Comparison of ENCODE assay signal across 17 mouse cellular contexts in the genomic region with DNA sequence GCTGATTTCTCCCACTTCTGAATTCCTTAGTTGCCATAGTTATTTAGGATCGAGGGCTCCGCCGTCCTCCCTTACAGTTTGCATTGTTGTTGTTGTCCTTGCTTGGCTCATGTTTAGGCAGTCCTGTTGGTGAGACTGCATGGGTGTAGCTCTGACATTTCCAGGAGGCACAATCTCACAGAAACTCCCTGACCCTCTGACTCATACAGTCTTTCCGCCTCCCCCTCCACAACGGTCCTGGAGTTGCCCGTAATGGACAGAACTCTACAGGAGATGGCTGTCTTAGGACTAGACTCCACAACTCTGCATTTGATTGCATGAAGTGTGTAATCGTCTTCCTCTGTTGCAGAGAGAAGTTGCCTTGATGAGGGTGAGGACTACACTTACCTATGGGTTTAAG.
DNase-seq lines count a peak whose midpoint lies in the region; ATAC-seq lines count a peak whose summit lies in the region.
"Had no signal": no experiment of that assay in that cellular context is flagged by ENCODE, and none has a peak within 500 bp of the region (broad histone marks: within the 10 kb centered on the region; RNA-seq: fewer than 3 reads in every experiment).

No protein-coding gene starts in this region.

- no peak overlapping the region for H3K4me2 ChIP-seq in heart, embryonic 15.5 days
- H3K4me2 ChIP-seq in liver, embryonic 12.5 days: no peak overlapping the region
- no peak overlapping the region for H3K4me2 ChIP-seq in hindbrain, embryonic 14.5 days (replicated peaks)
- H3K4me2 ChIP-seq: embryonic facial prominence, embryonic 12.5 days; limb, embryonic 12.5 days; lung, embryonic 15.5 days; midbrain, embryonic 15.5 days had no signal

- 65% methylated on average over 7 of the region's 7 CpGs for WGBS in heart, embryonic 15.5 days
- WGBS in liver, embryonic 12.5 days (ENCODE audit: insufficient replicate concordance): 50% methylated on average over 7 of the region's 7 CpGs
- 97% methylated on average over 7 of the region's 7 CpGs for WGBS in hindbrain, embryonic 14.5 days

- peaks cover 7% of the 10 kb centered on the region for H3K36me3 ChIP-seq in heart, embryonic 15.5 days
- 0 out of 2 replicates have a peak, but pooled peaks cover 17% of the 10 kb centered on the region for H3K36me3 ChIP-seq in liver, embryonic 12.5 days
- H3K36me3 ChIP-seq in hindbrain, embryonic 14.5 days (replicated peaks; ENCODE audit: control insufficient read depth, insufficient read depth): peaks cover 30% of the 10 kb centered on the region
- H3K36me3 ChIP-seq: midbrain, embryonic 15.5 days had no signal

- intact Hi-C loops in heart, postnatal 10 days (cut with DNase I): loop anchor here (5.0 kb wide), 1 partner anchor 62 kb away; no protein-coding TSS in a partner anchor

- no peaks in the 10 kb centered on the region for H3K27me3 ChIP-seq in heart, embryonic 15.5 days
- H3K27me3 ChIP-seq in liver, embryonic 12.5 days (replicated peaks): peaks cover 7% of the 10 kb centered on the region; the same call in 1 of the 2 replicates
- no peaks in the 10 kb centered on the region for H3K27me3 ChIP-seq in hindbrain, embryonic 14.5 days (ENCODE audit: control insufficient read depth, insufficient read depth, low read length)
- H3K27me3 ChIP-seq: embryonic facial prominence, embryonic 12.5 days; limb, embryonic 12.5 days; lung, embryonic 15.5 days; midbrain, embryonic 15.5 days had no signal

- H3K4me3 ChIP-seq in heart, embryonic 15.5 days: no peak overlapping the region
- no peak overlapping the region for H3K4me3 ChIP-seq in liver, embryonic 12.5 days
- H3K4me3 ChIP-seq in hindbrain, embryonic 14.5 days (replicated peaks; ENCODE audit: low read length): no peak overlapping the region
- H3K4me3 ChIP-seq: embryonic facial prominence, embryonic 12.5 days; limb, embryonic 12.5 days; lung, embryonic 15.5 days; midbrain, embryonic 15.5 days had no signal

- no peaks in the 10 kb centered on the region for H3K9me3 ChIP-seq in heart, embryonic 15.5 days (replicated peaks)
- H3K9me3 ChIP-seq in liver, embryonic 12.5 days (replicated peaks): no peaks in the 10 kb centered on the region
- no peaks in the 10 kb centered on the region for H3K9me3 ChIP-seq in hindbrain, embryonic 14.5 days (ENCODE audit: control insufficient read depth, low read length)
- H3K9me3 ChIP-seq: embryonic facial prominence, embryonic 12.5 days; limb, embryonic 12.5 days; lung, embryonic 15.5 days; midbrain, embryonic 15.5 days had no signal

- H3K27ac ChIP-seq in heart, embryonic 15.5 days: peak overlapping the region; percentile 79
- peak overlapping the region; percentile 16; the same call in 1 of the 2 replicates for H3K27ac ChIP-seq in liver, embryonic 12.5 days
- no peak overlapping the region for H3K27ac ChIP-seq in hindbrain, embryonic 14.5 days
- H3K27ac ChIP-seq: embryonic facial prominence, embryonic 12.5 days; limb, embryonic 12.5 days; lung, embryonic 15.5 days; midbrain, embryonic 15.5 days had no signal

- peak; percentile 74 for DNase-seq in adrenal gland, adult 2 months
- DNase-seq in adrenal gland, adult 18-20 months (ENCODE audit: low spot score in 2 of 2): no peak
- no peak for DNase-seq in heart, postnatal 10 days
- peak; percentile 49 for DNase-seq in adrenal gland, adult 8-10 months
- DNase-seq in hindbrain, embryonic 14.5 days (ENCODE audit: low spot score): no peak
- no peak for DNase-seq in thymus, postnatal 14 days
- DNase-seq: cerebellum, adult 18-20 months; layer of hippocampus, adult 9-11 months; retina, postnatal 1 day; thymus, adult 18-20 months had no signal

- H3K9ac ChIP-seq in heart, embryonic 15.5 days: no peak overlapping the region
- no peak overlapping the region; the same call in 1 of the 2 replicates for H3K9ac ChIP-seq in liver, embryonic 12.5 days
- no peak overlapping the region for H3K9ac ChIP-seq in hindbrain, embryonic 14.5 days
- H3K9ac ChIP-seq: embryonic facial prominence, embryonic 12.5 days; limb, embryonic 12.5 days; lung, embryonic 15.5 days; midbrain, embryonic 15.5 days had no signal

- 0 out of 2 replicates have a peak, but pooled peaks have one; percentile 28 for ATAC-seq in heart, embryonic 15.5 days (replicated peaks; ENCODE audit: insufficient number of reproducible peaks, insufficient read depth, low FRiP score, low read depth)
- no peak for ATAC-seq in liver, embryonic 12.5 days
- ATAC-seq in hindbrain, embryonic 14.5 days (ENCODE audit: low FRiP score): no peak
- ATAC-seq: forebrain, embryonic 16.5 days; midbrain, embryonic 15.5 days had no signal

- H3K4me1 ChIP-seq in heart, embryonic 15.5 days (replicated peaks): peaks cover 32% of the 10 kb centered on the region
- H3K4me1 ChIP-seq in liver, embryonic 12.5 days: peaks cover 39% of the 10 kb centered on the region
- H3K4me1 ChIP-seq in hindbrain, embryonic 14.5 days (replicated peaks; ENCODE audit: control insufficient read depth, insufficient read depth, low read length): no peaks in the 10 kb centered on the region
- H3K4me1 ChIP-seq: embryonic facial prominence, embryonic 12.5 days; lung, embryonic 15.5 days had no signal

Comparison
In these comparisons a context has a peak if more than half of its experiments do, and no peak if none do; other contexts are left out.
1. DNase-seq: peak in adrenal gland, adult 2 months (single experiment) and adrenal gland, adult 8-10 months (single experiment); none in adrenal gland, adult 18-20 months (0 of 2), heart, postnatal 10 days (0 of 2), hindbrain, embryonic 14.5 days (single experiment) and thymus, postnatal 14 days (single experiment).